Mouse (Mus musculus) kidney, postnatal 25 days (tissue): ENCODE measurements around the gene Cp.
"Not testable (repeated sequence)": the region's sequence is repeated elsewhere in the genome, so short reads cannot be mapped to it uniquely, and the experiment has no call there.

Source experiments
- DNase-seq, 2 experiments: peaks; one replicate each; pipeline ENCODE4 v3.0.0; 2021; ENCODE audit warnings: mixed read lengths in 2 of 2

Gene Cp

DNA sequence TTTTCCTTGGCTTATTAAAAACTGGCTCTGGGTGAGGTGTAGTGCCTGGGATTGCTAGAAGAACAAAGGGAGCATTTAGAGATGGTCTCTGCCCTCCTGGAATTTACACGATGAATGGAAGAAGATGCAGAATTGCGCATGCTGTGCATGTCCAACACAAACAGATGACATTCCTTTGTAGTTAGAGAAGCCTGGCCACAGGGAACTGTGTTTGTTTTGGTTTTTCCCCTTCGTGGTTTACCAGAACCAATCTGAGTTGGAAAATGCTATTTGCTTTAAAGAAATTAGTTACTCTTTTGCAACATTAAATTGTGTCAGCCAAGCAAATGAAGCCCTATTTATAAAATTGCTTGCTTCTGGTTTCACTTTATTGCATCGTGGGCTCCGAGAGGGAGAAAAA, at the start of gene Cp:
Cp (plus strand) TSS at position 170 of the 400 bp plus-strand sequence.
- no peak for DNase-seq

DNA sequence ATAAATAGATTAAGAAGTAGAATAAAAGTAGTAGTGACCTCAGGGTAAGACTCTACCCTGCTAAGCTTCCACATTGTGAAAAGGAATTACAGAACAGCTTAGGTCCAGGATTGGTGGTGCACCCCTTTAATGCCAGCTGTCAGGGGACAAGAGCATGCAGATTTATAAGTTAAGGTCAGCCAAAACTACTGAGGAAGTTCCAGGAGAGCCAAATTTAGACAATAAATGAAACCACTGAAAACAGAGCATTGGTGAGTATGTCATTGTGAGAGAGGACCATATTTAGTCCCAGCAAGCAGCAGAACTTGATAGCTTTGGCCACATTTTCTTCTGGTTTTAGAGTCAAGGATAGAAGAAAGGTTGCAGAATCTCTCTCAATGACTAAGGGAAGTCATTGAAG, 8.3 kb upstream of the Cp start:
- DNase-seq, result no peak

DNA sequence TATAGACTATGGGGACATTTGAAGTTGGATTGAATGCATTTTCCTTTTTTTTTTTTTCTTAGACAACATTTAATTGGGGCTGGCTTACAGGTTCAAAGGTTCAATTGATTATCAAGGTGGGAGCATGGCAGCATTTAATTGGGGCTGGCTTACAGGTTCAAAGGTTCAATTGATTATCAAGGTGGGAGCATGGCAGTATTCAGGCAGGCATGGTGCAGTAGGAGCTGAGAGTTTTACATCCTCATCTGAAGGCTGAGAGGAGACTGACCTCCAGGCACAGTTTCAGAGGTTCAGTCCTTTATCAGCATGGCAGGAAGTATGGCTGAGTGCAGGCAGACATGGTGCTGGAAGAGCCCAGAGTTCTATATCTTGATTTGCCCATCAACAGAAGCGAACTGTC, 7.5 kb upstream of the Cp start:
- not testable (repeated sequence) for DNase-seq

DNA sequence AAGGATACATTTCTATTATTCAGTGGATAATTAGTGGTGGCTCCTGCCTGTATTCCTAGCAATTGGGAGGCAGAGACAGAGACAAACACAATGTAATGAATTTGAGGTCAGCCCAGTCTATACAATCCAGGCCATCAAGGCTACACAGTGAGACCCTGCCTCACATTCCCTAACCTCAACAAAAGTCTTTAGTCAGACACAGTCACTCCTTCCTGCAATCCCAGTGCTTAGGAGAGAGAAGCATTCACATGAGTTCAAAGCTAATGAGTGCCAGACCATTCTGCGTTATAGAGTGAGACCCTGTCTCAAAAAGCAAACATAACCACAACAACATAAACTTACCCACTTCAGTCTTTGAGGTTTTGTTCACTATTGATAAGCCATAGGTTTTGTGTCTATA, 3.4 kb upstream of the Cp start:
- DNase-seq, result no peak

DNA sequence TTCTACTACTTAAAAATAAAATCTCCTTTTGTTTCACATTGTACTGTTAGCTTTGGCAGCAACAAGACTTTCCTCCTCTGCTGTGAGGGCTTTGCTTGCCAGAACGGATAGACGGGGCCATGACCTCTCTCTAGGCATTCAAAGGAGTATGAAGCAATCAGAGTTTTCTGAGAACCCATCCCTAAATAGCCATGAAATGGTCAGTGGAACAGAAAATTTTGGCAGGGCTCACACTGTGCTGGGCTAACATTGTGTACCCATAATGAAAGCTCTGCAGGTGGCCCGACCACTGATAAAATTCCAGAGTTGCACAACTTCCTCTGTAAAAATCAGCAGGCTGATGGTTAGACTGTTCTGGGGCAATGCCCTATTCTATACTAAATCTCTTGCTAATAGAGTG, 3.0 kb upstream of the Cp start:
- peak; percentile 66 to 85 for DNase-seq

DNA sequence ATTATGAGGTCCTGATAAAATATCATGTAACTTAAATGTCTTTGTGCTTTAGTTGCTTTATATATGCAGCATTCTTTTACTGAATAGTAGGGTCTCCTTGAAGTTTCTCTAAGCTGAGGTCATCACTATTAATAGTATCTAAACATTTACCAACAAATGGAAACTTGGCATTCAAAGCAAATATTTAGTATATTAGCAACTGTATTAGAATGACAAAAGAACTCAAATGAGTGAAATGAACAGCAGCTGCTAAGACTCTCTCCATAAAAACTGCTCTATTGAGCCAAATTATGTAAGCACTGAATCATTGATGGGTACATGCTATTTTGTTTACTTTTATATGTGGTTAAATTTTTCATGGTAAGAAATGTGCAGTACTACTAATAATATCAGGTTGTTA, 1.2 kb downstream of the Cp start:
- DNase-seq, result no peak

DNA sequence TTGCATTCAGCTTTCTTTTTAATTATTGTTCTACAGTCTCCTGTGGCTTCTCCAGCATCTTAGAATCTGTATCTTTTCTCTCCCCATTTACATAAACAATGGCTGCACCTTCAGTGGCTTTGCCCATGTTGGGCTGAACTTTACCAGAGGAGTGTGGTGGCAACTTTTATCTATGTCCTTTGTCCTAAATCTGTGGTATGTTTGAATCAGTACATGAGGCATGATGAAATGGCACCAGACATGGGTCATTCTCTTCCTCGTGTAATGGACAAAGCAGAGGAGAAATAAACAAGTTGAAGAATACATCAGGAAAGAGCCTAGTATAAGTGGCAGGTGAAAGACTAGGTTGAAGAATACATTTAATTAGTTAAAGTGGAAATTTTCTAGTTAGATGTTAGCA, 2.1 kb downstream of the Cp start:
- DNase-seq, result no peak

DNA sequence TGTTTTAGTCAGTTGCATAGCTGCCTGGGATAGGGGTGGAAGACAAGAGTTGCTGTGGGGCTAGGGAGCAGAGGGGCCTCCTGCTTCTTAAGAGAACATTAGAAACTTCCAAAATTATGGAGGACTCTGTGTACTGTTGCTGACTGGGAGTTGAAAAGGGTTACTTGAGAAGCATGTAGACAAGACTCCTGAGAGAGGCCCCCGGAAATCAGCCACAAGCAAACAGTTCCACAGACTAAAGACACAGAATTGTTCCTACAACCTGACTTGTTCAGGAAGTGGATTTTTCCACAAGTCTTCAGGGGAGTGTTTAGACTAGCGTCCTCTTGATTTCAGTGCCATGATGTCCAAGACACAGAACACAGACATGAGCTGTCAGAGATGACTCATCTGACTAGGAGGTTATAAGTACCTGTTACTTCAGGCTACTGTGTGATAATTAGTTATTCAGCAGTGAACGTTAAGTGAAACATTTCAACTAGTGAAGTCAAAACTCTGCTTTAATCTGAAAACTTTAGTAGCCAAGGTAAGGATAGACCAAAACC, 3.8 kb downstream of the Cp start:
- DNase-seq, result no peak

DNA sequence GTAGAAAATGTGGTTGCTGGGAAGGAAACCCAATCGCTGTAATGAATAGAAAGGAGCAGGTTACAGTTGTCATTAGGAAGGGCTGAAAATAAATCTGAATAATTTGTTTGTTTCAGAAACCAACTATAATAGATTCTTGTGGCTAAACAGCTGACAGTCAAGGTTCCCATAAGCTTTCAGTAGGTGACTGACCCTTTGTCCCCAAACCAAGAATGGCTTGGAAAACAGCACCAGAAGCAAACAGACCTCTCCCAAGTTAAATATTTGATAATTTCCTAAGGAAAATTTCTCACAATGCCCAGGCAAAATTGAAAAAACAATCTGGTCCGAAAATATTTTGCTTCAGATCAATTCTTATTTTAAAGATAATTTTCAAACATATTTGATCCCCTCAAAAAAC, 4.5 kb downstream of the Cp start:
- DNase-seq, result no peak

DNA sequence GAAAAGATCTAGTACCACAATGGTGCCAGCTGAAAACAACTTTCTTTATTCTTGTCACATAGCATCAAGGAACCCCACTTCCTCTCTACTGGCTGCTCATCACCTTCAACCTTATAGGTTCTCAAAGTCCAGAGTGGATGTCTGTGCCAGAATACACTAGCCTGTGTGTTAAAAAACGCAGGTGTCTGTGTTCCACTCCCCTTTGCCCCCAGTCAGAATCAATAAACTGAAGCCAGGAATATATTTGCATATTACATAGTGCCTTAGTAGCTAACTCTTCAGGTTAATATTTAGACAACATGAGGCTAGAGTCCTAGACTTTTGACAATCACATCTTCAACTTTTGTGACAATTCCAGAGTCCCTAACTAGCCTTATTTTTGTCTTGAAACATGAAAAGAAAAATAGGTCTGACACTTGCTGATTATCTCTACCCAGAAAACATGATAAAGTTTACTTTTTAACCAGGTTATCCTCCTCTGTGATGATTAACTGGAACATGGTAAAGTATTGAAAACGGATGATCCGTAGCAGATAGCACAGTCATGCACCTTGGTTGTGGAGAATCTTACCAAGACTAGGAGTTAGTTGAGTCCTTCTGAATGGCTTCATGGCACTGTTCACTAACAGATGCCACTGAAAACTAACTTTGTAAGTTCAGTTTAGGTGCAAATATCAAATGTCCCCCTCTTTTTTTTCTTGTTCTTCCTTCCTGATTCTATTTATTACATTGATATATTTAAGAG, 6.1 kb downstream of the Cp start:
- no peak for DNase-seq

DNA sequence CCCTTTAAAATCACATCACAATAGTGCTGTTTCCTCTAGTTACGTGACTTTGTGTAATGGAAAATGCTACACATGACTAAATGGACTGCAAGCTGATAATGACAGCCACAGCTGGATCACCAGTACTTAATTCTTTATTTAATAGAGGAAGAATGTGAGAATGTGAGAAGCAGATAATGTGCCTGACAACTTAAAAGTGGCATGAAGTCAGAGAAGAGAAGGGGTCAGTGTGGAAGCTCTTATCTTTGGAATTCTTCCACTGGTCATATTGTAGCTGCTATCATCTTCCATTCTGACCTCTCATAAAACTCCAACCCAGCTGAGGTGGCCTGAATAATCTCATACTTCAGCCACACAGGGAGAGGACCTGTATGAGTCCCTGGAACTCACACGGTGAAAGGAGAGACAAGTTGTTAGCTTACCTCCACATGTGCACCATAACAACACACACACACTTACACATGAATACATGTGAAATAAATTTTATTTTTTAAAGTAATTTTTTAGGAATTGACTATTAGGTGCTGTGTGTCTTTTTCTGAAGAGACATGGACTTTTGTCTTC, 7.9 kb downstream of the Cp start:
- DNase-seq, result no peak

DNA sequence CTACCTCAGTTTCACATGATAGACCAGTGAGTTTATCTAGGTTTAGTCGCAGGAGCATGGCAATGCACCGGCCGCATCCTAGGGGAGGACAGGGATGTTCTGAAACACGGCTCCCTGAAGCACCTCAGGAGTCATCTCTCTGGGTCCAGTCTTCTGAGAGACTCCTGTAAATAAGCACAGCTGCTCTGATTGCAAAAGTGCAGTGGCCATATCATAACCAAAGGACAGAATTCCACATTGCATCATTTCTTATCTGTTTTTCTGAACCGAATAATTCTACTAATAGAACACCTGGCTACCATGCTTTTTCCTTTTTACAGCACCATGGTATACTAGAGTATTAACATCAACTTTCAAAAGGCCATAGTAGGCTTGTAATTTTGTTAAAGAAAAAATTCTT, 8.4 kb downstream of the Cp start:
- DNase-seq, result no peak

DNA sequence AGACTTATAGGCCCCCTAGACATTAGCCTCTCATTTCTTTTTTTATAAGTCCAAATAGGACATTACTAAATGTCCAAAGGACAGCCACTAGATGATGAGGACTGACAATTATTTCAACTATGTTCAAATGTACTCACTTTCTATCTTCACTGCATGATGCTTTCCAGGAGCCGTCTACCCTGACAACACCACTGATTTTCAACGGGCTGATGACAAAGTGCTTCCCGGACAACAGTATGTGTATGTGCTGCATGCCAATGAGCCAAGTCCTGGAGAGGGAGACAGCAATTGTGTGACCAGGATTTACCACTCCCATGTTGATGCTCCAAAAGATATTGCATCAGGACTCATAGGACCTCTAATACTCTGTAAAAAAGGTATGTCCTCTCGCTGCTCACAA, 9.2 kb downstream of the Cp start:
- no peak for DNase-seq

DNA sequence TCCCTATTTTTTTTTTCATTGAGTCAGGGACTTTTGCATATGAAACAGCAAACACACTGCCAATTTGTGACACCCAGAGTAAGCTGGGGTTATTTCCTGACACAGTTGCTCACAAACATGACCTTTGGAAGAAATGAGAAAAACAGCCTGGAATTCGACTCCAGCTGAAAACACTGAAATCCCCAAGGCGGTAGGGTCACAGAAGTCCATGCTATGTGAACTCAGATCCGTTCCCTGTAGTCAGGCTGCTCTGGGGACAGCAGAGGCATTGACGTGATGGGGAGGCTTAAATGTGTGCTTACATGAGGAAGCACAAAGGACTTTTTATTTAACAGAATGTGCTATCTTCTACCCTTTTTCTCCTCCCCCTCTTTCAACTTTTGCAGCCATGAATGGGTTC, 21.6 kb downstream of the Cp start:
- DNase-seq, result peak; percentile 63 to 80

DNA sequence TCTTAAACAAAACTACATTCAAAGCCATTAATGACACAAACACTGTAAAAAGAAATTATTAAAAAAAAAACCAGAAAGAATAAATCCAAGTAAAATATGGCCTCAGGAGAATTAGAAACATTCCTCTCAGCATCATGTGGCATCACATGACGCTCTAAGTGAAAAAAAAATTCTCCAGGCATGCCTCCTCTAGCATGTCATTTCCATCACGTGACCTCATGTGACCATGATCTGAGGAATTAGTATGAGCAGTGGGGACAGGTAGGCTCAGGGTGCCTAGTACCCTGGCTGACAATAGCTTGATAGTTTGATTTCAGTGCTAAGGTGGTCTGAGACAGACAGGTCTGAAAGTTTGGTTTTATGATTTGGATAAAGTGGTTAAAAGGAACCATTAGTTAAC, 24.3 kb downstream of the Cp start:
- DNase-seq, result no peak

DNA sequence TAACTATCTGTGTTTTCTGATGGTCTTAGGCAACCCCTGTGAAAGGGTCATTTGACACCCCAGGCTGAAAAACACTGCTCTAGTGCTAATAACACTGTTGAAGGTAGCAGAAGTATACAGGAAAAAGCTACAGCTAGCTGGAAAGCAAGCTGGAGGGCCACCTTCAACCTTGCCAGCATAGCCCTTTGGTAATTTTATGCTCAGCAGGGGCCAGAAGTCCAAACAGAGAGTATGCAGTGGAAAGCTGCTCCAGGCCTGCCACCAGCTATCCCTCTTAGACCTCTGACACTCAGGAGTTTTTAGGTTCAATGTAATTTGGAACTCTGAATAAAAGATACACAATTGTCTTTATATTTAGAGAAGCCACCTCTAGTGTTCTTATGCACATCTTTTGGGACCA, 26.0 kb downstream of the Cp start:
- peak; percentile 23 to 53 for DNase-seq

DNA sequence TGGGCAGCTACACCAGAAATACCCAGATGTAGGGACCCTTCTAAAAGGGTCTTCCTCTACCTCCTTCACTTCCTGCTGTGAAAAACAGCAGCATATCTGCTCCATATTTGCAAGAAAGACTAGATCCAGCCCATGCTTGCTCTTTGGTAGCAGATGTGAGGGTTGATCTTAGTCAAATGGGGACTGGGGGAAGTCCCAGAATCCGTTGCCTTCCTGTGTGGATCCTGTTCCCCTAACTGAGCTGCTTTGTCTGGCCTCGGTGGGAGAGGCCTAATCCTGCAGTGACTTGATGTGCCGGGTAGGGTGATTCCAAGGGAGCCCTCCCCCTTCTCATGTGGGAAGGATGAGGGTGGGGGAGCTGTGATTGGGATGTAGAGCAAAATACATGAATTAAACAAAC, 29.3 kb downstream of the Cp start:
- no peak for DNase-seq

DNA sequence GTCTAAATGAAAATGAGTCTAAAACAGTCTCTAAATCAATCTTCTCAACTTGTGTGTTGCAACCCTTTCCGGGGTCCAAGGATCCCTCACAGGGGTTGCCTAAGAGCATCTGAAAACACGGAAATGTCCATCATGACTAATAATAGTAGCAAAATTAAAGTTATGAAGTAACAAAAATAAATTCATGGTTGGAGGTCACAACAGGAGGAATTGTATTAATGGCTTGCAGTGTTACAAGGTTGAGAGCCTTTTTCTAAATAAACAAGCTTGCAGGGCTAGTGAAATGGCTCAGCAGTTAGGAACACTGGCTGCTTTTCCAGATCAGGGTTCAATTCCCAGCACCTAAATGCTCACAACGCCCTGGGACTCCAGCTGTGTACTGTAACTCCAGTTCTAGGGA, 33.2 kb downstream of the Cp start:
- DNase-seq, result no peak

DNA sequence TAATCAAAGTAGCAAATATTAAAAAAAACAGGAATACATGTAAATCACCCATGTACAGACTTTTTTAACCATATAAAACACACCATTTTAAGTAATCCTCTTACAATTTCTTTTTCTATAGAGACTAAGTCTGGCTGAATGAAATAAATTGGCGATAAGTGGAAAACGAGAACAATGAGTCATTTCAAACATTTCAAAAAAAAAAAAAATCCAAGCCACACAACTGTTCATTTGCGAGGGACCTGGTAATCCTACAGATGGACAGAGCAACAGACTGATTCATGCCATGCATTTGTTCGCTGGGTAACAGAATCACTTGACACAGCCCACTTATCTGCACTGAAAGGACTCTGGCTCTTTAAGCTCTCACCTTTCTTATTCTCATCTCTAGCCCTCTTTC, 35.5 kb downstream of the Cp start:
- no peak for DNase-seq

DNA sequence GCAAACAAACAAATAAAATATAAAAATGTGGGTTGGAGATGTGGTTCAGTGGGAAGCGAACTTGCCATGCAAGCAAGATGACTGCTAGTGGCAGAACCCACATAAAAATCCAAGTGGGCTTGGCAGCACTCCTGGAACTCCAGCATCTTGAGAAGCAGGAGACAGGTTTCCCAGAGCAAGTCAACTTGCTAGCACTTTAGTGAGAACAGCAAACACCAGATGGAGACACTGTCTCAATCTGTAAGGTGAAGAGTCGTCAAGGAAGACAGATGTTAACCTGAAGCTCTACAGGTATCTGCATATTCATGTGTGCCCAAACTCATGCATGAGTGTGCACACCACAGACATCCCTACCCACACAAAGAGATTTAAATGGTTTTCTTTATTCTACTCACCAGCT, 42.7 kb downstream of the Cp start:
- DNase-seq, result no peak

DNA sequence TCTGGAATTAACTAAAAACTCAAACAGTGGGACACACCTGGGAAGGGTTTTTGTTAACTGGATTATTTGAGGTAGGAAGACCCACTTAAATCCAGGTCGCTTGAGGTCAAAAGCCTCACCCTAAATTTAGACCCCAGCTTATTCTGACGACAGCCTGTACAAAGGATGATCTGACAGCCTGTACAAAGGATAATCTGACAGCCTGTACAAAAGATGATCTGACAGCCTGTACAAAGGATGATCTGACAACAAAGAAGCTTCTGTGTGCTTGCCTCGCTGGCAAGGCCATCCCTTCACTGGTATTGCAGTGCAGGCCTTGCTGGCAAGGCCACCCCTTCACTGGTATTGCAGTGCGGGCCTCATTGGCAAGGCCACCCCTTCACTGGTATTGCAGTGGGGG, 44.0 kb downstream of the Cp start:
- DNase-seq, result no peak

DNA sequence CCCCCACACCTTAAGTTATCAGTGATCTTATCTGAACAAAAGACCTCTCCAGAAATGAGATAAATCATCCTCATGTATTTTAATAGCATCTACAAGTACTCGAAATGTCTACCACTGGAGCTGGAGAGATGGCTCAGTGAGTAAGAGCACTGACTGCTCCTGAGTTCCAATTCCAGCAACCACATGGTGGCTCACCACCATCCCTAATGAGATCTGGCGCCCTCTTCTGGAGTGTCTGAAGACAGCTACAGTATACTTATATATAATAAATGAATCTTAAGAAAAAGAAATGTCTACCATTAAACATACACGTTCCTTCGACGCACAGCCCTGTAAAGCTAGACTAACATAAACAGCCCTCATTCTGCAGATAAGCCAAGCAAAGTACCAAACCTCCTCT, 45.9 kb downstream of the Cp start:
- peak; percentile 41 to 45 for DNase-seq

DNA sequence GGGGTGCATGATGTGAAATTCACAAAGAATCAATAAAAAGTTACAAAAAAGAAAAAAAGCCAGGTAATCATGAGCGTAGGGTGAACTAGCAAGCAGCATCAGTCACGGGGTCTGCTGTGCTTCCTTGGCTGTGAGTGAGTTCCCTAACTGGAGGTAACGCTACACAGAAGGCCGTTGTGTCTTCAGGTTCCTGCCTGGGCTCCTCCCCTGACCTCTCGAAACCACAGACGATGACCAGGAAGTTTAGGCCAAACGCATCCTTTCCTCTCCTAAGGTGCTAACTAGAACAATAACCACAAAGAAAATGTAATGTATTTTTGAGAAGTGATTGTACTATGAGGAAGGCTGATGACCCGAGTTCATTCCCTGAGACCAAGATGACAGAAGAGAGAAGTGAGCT, 47.6 kb downstream of the Cp start:
- DNase-seq, result no peak

DNA sequence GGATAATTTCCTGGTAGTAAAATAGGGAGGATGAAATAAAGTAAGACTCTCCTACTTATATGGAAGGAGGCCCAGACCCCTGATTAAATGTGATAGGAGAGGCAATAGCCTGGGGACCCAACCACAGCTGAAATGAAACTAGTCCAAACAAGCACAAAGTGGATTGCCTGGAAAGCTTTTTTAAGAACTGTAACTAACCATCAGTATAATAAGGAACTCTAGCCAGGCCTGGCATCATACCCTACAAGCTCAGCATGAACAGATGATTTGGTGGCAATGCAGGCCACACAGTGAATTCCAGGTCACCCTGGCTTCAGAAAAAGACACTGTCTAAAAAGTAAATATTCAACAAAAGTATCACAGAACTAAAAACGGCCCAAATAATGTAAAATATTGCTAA, 48.8 kb downstream of the Cp start:
- DNase-seq, result no peak

DNA sequence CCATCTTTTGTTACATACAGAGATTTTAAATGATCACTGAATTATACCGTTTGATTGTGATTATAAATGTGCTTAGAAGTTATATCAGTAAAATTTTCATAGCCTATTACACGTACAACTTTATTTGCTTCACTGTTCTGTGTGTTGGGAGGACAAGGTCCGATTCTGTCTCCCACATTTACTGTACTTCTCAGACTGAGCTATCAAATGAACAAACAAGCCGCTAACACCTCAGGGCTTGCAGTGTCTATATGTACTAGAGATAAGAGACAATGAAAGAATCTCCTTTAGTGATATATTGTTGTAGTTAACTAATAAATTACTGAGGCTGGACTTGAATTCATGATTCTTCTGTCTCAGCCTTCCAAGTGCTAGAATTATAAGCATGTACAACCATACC, 50.4 kb downstream of the Cp start:
- DNase-seq, result no peak
